Mouse (Mus musculus) midbrain, embryonic 10.5 days (tissue): ENCODE results near the gene Drd2. TPM values are rescaled to one million over a fixed set of nuclear protein-coding genes. Genes with fewer than 3 reads are reported as not detected.

Experiments used
- DNase-seq: peaks from one replicate; pipeline ENCODE4 v3.0.0-alpha.2; 2017; ENCODE audit warnings: low spot score
- H3K27ac ChIP-seq: fragments of 300-500 bp; sonication (generic); replicated peaks from 2 replicates; pipeline ENCODE4 v1.5.1; 2016; ENCODE audit warnings: mild to moderate bottlenecking
- H3K27me3 ChIP-seq: fragments of 300-500 bp; sonication (generic); 2 replicates; pipeline ENCODE4 v1.6.1; 2016; ENCODE audit warnings: low read depth, mild to moderate bottlenecking; ENCODE audit not compliant: poor library complexity, severe bottlenecking
- H3K36me3 ChIP-seq: fragments of 300-500 bp; sonication (generic); 2 replicates; pipeline ENCODE4 v1.6.1; 2016; ENCODE audit warnings: mild to moderate bottlenecking, moderate library complexity
- H3K4me1 ChIP-seq: fragments of 300-500 bp; sonication (generic); 2 replicates; pipeline ENCODE4 v1.6.1; 2016
- H3K4me3 ChIP-seq: fragments of 300-500 bp; sonication (generic); 2 replicates; pipeline ENCODE4 v1.5.1; 2016; ENCODE audit warnings: mild to moderate bottlenecking, moderate library complexity
- H3K9me3 ChIP-seq: fragments of 300-500 bp; sonication (generic); replicated peaks from 2 replicates; pipeline ENCODE4 v1.6.1; 2016; ENCODE audit warnings: mild to moderate bottlenecking
- WGBS: fragments of 180-500 bp; shearing (Covaris S2); methylation state at CpG from one replicate; pipeline ENCODE4 v1.1.7; 2016; 5-methylcytosine and 5-hydroxymethylcytosine counted together
- polyA plus RNA-seq: library from polyadenylated mRNA; unstranded; fragments of >200 nt; fragmentation: Nextera tagmentation; extraction: Ambion mirVana; gene quantifications from 2 replicates; pipeline ENCODE4 v1.2.1, GENCODE M21; 2016

Gene Drd2
- polyA plus RNA-seq, 1 experiment from 2014 or later = 0.48 TPM

DNA sequence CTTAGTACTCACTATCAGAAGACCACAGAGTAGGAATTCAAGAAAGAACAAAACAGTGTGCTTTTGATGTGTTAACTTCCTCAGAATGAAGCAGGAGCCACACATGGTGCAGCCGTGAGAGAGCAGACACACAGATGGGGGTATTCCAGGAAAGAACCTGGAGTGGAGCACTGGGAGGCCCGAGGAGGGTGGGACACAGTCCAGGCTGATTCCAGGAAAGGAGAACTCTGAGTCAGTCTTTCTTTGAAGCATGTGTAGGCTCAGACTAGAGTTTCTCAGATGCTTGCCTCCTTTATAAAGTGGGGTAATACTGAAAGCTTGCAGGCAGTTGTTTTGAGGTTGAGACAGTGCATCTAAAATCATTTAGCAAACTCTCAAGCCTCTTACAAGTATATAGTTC lies 51.8 kb downstream of the Drd2 start:
- DNase-seq = no peak
- 78% methylated on average over 2 of the region's 2 CpGs for WGBS
- Histone ChIP-seq H3K4me1 (no peaks in the 10 kb centered on the region), H3K9me3 (no peaks in the 10 kb centered on the region), H3K27ac (no peak overlapping the region), H3K4me3 (no peak overlapping the region), H3K27me3 (no peaks in the 10 kb centered on the region), H3K36me3 (no peaks in the 10 kb centered on the region)

DNA sequence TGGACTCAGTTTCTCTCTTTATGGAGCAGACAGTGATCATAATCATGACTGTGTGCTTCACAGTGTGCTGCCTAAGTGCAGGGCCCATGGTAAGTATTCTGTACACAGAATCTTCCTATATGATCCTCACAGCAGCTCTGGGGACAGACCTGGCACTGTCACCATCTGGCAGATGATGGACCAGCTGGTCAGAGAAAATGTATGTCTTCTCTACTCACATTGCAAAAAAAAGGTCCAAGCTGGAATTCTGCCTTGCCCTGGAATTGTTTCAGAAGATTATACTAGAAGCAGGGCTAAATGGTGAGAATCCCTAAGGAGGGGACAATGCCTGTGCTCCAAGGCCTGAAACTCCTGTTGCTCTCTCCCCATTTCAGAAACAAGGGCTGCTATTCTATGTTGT lies 55.6 kb downstream of the Drd2 start:
- Histone ChIP-seq H3K4me1 (no peaks in the 10 kb centered on the region), H3K9me3 (no peaks in the 10 kb centered on the region), H3K4me3 (no peak overlapping the region), H3K27ac (no peak overlapping the region), H3K27me3 (no peaks in the 10 kb centered on the region), H3K36me3 (no peaks in the 10 kb centered on the region)
- no peak for DNase-seq

DNA sequence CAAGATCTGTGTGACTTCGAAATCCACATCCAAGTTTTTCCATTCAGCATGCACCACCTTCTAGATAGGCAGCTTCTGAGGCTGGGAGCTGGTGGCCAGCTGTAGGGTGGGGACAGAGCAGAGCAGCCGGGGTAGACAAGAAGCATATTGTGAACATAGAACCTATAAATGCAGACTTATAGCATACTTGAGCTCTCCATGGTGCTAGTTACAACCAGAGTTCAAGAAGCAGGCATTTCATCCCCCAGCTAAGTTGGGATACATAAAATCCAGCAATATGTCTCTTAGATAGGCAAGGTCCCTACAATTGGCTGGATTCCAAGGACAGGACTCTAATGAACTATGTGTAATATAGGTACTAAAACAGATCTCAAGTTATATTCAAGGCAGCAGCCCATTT lies 63.3 kb downstream of the Drd2 start:
- WGBS = 83% methylated on average over 2 of the region's 2 CpGs
- H3K9me3 ChIP-seq = no peaks in the 10 kb centered on the region
- no peaks in the 10 kb centered on the region for H3K27me3 ChIP-seq
- DNase-seq = no peak
- no peak overlapping the region for H3K4me3 ChIP-seq
- H3K4me1 ChIP-seq = 0 out of 2 replicates have a peak, but pooled peaks cover 2% of the 10 kb centered on the region
- H3K36me3 ChIP-seq = no peaks in the 10 kb centered on the region
- H3K27ac ChIP-seq = no peak overlapping the region

DNA sequence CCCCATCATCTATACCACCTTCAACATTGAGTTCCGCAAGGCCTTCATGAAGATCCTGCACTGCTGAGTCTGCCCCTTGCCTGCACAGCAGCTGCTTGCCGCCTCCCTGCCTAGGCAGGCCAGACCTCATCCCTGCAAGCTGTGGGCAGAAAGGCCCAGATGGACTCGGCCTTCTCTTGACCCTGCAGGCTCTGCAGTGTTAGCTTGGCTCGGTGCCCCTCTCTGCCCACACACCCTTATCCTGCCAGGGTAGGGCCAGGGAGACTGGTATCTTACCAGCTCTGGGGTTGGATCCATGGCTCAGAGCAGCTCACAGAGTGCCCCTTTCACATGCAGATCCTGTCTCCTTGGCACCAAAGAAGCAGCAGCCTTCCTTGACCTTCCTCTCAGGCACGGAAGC lies 66.6 kb downstream of the Drd2 start:
- no peaks in the 10 kb centered on the region for H3K36me3 ChIP-seq
- H3K4me3 ChIP-seq = no peak overlapping the region
- H3K9me3 ChIP-seq = no peaks in the 10 kb centered on the region
- 84% methylated on average over 5 of the region's 5 CpGs for WGBS
- no peak for DNase-seq
- no peak overlapping the region for H3K27ac ChIP-seq
- H3K4me1 ChIP-seq = peaks cover 15% of the 10 kb centered on the region
- H3K27me3 ChIP-seq = no peaks in the 10 kb centered on the region

DNA sequence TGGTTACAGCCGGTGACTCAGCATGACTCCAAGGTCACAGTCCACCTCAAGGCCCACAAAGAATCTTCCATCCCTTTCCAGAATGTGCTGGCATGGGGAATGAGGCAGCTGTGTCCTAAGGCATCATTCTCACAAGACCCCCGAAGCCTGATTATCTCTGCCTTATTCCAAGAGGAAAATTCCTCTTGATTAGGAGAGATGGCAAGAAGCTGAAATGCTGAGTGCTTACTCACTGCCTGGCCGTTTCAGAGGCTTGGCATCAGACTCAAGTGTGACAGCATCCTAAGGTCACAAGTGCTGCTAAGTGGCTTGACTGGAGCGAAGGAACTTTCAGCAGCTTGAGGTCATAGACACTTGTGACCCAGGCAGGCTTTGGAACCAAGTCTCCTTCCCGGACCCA lies 70.2 kb downstream of the Drd2 start:
- Histone ChIP-seq H3K27me3 (no peaks in the 10 kb centered on the region), H3K4me3 (no peak overlapping the region), H3K27ac (no peak overlapping the region), H3K9me3 (no peaks in the 10 kb centered on the region), H3K36me3 (no peaks in the 10 kb centered on the region), H3K4me1 (peaks cover 15% of the 10 kb centered on the region)
- 85% methylated on average over 5 of the region's 5 CpGs for WGBS
- no peak for DNase-seq

DNA sequence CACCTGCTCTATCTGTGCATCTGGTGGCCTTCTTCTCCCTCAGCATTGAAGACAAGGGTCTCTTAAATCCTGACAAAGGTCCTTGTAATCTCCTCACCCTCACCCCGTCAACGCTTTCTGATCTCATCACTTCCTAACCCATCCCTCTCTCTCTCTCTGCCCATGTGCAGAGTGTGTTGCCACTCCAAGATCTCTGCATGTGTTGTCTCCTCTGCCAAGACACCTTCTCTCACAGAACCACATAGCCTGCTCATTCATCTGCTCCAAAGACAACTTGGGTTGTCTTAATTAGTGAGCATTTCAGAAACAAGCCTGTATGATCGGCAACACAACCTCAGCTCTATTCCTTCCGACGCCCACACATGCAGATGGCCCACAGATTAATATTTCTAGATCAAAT lies 83.4 kb downstream of the Drd2 start:
- 94% methylated on average over 5 of the region's 5 CpGs for WGBS
- H3K27ac ChIP-seq = no peak overlapping the region
- H3K4me1 ChIP-seq = no peaks in the 10 kb centered on the region
- no peak for DNase-seq
- H3K4me3 ChIP-seq = no peak overlapping the region
- no peaks in the 10 kb centered on the region for H3K36me3 ChIP-seq
- no peaks in the 10 kb centered on the region for H3K27me3 ChIP-seq
- no peaks in the 10 kb centered on the region for H3K9me3 ChIP-seq

DNA sequence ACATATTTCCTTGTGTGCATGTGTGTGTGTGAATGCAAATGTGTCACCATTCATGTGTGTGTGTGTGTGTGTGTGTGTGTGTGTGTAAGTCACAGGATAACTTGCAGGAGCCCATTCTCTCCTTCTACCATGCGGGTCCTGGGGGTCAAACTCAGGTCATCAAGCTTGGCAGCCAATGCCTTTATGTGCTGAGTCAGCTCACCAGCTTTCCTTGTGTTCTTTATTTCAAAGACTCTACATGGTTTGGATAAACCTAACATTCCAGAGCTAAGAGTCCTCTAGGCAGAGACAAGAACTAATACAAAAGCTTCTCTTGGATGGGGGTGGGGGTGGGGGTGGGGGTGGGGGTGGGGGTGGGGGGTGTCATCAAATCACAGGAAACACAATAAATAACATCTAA lies 85.2 kb downstream of the Drd2 start:
- Histone ChIP-seq H3K36me3 (no peaks in the 10 kb centered on the region), H3K4me3 (no peak overlapping the region), H3K27ac (no peak overlapping the region), H3K9me3 (no peaks in the 10 kb centered on the region), H3K27me3 (no peaks in the 10 kb centered on the region), H3K4me1 (no peaks in the 10 kb centered on the region)
- WGBS = 41% methylated on average over 1 of the region's 1 CpGs
- no peak for DNase-seq

DNA sequence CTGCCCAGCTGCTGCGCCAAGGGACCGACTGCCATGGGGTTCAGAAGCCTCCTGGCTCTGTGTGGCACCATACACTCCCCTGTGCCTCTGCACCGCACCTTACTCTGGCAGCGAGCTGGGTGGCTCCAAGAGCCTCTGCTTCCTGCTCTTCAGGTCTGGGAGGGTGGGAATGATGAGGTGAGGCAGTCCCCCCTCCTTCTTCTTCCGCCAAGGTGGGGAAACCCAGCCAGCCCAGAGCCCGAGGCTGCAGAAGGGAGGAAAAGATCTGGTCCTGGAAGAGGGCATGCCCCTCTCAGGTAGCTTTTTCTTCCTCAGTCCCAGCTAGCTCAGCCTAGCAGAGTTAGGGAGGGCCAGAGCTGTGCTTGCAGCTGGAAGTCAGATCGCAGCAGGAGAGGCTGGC lies 86.5 kb downstream of the Drd2 start, which contains the start of gene Ankk1:
Gene Ankk1, minus strand, starts transcription at position 101 of the 400 bp plus-strand sequence.
- Histone ChIP-seq H3K4me1 (no peaks in the 10 kb centered on the region), H3K9me3 (no peaks in the 10 kb centered on the region), H3K4me3 (no peak within 1 kb of the TSS), H3K27me3 (no peaks in the 10 kb centered on the region), H3K36me3 (no peaks in the 10 kb centered on the region), H3K27ac (no peak within 1 kb of the TSS; the same call in 1 of the 2 replicates)
- WGBS = 89% methylated on average over 7 of the region's 7 CpGs
- no peak for DNase-seq

DNA sequence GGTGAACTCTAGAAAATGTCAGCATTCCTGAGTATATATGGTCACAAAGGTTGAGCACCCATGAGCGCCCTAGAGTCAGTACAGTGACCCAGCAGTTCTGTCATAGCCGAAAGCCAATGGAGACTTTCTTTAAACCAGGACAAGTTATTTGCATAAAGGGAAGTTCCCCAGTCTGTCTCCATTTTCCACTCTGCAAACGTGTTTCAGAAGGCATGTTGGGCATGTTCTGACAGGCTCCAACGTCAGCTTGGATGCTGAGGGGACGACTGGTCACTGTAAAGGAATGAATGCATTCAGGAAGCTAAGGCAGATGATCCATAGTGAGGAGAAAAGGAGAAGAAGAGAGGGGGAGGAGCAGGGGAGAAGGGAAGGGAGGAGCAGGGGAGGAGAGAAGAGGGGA lies 87.1 kb downstream of the Drd2 start:
- no peak for DNase-seq
- Histone ChIP-seq H3K9me3 (no peaks in the 10 kb centered on the region), H3K4me1 (no peaks in the 10 kb centered on the region), H3K27ac (no peak overlapping the region), H3K27me3 (no peaks in the 10 kb centered on the region), H3K36me3 (no peaks in the 10 kb centered on the region), H3K4me3 (no peak overlapping the region)
- WGBS = 78% methylated on average over 5 of the region's 5 CpGs

DNA sequence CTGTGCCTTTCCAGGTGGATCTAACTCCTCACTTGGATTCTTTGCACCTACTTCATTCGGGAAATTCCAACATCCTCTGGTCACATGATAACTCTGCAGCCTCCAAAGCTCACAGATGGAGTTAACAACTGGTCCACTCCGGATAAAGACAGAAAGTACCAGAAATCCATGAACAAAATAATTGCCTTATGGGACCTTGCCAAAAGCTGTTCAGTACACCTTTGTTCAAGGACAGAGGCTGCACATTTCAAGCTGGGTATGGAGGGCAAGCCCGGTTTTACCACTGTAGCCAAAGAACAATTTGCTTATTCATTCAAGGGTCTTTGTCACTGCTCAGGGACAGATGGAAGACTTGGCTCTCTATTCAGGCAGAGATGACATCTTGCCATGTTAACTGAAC lies 102.2 kb downstream of the Drd2 start:
- Histone ChIP-seq H3K9me3 (no peaks in the 10 kb centered on the region), H3K27ac (no peak overlapping the region), H3K4me3 (no peak overlapping the region), H3K4me1 (peaks cover 6% of the 10 kb centered on the region; the same call in 1 of the 2 replicates), H3K27me3 (no peaks in the 10 kb centered on the region), H3K36me3 (no peaks in the 10 kb centered on the region)
- 86% methylated on average over 3 of the region's 3 CpGs for WGBS
- DNase-seq = no peak

DNA sequence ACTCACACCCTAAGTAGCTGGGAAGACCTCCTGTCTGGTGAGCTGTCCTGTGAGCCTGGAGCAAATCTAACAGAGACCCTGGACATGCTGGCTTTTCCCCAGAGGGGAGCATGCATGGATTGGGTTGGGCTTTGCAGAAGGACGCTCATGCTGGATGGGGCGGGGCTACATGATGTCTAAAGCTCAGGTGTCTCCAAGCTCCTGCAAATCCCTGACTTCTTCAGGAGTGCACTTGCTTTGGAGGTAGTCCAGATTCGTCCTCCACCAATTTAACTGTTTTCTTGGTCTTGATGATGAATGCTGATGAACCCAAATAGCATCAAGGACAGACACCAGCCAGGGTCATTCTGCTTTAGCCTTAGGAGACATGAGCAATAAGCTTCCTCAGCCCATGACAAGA lies 110.1 kb downstream of the Drd2 start:
- Histone ChIP-seq H3K9me3 (no peaks in the 10 kb centered on the region), H3K4me3 (no peak overlapping the region), H3K36me3 (no peaks in the 10 kb centered on the region), H3K4me1 (no peaks in the 10 kb centered on the region), H3K27me3 (no peaks in the 10 kb centered on the region), H3K27ac (no peak overlapping the region)
- 85% methylated on average over 3 of the region's 3 CpGs for WGBS
- DNase-seq = no peak

DNA sequence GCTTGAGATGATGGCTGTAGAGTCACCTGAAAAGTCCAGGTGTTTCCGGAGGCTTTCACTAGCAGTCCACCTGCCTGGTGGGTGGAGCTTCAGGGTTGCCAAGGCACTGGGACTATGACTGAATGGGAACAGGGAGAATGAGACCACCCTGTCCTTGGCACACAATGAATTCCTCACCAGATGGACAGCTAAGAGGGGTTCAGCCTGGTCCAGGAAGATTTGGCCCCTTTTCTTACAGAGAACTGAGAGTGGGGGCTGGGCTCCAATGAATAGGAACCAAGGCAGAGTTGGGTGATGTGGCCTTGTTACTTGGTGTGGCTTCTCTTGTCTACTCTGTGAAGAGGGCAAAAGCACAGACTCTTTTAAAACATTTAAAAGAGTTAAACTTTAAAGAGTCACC lies 112.0 kb downstream of the Drd2 start:
- no peaks in the 10 kb centered on the region for H3K4me1 ChIP-seq
- H3K9me3 ChIP-seq = no peaks in the 10 kb centered on the region
- H3K4me3 ChIP-seq = no peak overlapping the region
- WGBS = 94% methylated on average over 1 of the region's 1 CpGs
- no peaks in the 10 kb centered on the region for H3K36me3 ChIP-seq
- H3K27ac ChIP-seq = no peak overlapping the region
- no peaks in the 10 kb centered on the region for H3K27me3 ChIP-seq
- DNase-seq = no peak

DNA sequence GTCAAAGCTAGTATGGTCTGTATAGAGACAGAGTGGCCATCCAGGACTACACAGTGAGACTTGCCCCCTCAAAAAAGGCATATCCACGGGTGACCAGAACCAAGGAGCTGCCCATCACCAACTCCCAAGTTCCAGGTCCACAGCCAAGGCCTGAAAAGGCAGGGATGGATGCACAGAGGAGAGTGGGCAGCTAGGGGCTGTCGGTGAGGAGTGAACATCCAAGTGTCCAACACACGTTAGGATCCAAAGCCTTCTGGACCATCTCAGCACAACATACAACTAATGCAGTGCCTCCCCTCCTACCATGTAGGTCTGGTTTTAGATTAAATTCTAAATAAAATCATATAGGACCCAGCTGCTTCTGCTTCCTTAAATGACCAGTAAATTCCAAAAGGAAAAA lies 115.7 kb downstream of the Drd2 start:
- H3K27ac ChIP-seq = no peak overlapping the region
- no peaks in the 10 kb centered on the region for H3K4me1 ChIP-seq
- H3K36me3 ChIP-seq = no peaks in the 10 kb centered on the region
- H3K27me3 ChIP-seq = no peaks in the 10 kb centered on the region
- H3K9me3 ChIP-seq = no peaks in the 10 kb centered on the region
- DNase-seq = no peak
- H3K4me3 ChIP-seq = no peak overlapping the region
- 90% methylated on average over 3 of the region's 3 CpGs for WGBS
